Mouse (Mus musculus) ZHBTc4 (cell line): ENCODE measurements around the gene Mbip.

Experiments used
- DNase-seq: peaks from one replicate; pipeline ENCODE4 v3.0.0-alpha.2; 2011; ENCODE audit warnings: low read depth, low spot score

The Mbip gene

DNA sequence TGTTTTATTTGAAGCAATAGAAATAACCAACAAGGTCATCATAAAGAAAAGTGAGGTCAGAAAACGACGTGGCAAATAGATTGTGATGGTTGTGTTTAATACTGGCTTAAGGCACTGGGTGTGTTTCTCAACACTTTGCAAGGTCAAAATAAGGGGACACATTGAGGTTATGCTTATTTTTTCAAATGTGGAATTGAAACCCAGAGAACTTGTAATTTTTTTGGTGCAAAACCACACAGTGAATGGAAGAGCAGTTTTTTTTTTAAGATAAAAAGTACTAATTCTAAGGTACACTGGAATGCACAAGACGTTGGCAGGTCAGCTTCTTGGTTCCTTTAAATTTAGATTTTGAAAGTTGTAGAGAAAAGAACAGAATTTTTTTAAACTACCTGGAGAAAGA lies 50.5 kb downstream of the Mbip start:
- no peak for DNase-seq

DNA sequence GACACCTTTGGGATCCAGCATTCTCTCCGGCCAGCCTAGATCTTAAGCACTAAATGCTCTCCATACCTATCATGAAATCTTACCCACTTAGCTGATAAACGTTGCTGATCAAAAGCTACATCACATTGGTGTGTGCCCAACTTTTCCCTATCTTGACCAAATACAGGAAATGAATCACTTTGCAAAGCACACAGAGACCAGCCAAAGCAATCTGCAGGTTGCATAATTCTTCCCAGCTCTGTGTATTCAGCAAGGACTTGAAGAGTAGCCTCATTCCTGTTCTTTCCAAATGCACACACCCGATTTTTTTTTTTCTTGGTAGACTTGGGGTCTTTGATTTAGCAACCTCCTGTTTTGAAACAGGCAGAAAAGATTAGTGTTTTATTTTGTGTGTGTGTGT lies 57.1 kb downstream of the Mbip start:
- DNase-seq = no peak

DNA sequence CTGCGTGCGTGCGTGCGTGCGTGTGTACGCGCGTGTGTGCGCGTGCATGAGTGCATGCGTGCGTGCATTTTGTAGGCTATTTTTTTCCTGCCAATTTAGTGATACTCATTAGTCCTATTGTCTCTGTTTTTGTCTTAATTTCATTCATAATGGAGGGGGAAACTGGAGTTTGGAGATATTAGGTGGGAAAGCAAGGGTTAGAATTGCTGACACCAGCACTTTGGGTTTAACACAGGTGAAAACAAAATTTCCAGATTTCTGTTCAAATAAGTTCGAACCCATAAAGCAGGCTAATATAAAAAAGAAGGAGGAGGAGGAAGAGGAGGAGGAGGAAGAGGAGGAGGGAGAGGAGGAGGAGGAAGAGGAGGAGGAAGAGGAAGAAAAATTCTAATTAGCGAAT lies 58.9 kb downstream of the Mbip start:
- DNase-seq = no peak

GRCm38 (mm10) chr12:56284210-56284609 lies 61.5 kb downstream of the Mbip start:
- peak; percentile 39 for DNase-seq

DNA sequence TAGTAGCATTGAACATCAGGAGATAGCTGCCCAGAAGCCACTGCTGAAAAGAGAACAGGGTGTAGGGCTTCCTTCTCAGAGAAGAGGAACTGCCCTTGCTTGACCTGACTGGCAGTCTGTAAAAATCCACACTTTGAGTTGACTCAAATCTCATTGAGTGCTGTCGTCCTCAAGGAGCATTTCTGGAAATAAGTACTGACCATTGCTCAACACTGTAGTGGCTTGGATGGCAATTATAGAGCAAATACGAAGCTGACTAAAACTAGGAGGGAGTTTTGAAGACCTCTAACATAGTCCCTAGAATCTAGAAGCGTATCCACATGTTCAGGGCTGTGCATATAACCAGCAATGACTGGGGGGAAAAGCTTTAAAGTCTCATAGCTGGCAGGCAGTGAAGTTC lies 64.0 kb downstream of the Mbip start:
- DNase-seq = no peak
